In the genomic region with DNA sequence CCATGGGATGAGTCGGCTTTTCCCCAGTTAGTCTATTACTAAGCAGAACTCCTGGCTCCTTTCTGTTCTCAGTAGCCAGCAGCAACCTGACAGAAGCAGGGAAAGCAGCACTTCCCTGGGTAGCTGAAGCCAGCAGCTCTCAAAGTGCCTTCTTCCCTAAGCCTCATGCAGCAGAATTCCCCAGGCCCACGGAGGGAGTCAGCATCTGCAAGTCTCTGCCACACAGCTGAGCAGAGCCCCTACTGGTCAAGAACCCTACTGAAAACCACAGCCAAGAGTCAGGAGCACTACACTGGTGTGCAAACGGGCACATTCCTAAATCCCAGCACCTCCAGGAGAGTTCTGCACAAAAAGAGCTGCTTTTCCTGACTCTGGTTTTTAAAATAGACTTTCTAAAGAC, we compare ENCODE assay signal across 21 mouse cellular contexts. TPM values are rescaled to one million over a fixed set of nuclear protein-coding genes. Genes with fewer than 3 reads are reported as not detected.
DNase-seq lines count a peak whose midpoint lies in the region; ATAC-seq and TF ChIP-seq lines count a peak whose summit lies in the region.
"Had no signal": no experiment of that assay in that cellular context is flagged by ENCODE, and none has a peak within 500 bp of the region (broad histone marks: within the 10 kb centered on the region; RNA-seq: fewer than 3 reads in every experiment).

No protein-coding gene starts in this region.

- no peak for DNase-seq in embryonic facial prominence, embryonic 10.5 days (ENCODE audit: low spot score)
- DNase-seq in midbrain, embryonic 11.5 days (ENCODE audit: low spot score, missing footprints): peak; percentile 69
- DNase-seq in layer of hippocampus, postnatal 36 days: no peak
- DNase-seq in left cerebral cortex, adult 11 months (ENCODE audit: low spot score): no peak
- DNase-seq: adrenal gland, adult 2 months; cerebellum, adult 8-10 months; gastrocnemius, postnatal 36 days; kidney, adult 18-20 months; lung, adult 18-20 months; spleen, adult 18-20 months; thymus, postnatal 14 days had no signal

- no peak for ATAC-seq in embryonic facial prominence, embryonic 13.5 days (ENCODE audit: insufficient number of reproducible peaks, insufficient read depth, low FRiP score, low TSS enrichment, low read depth)
- ATAC-seq in intestine, postnatal 0 days: no peak
- ATAC-seq in intestine, embryonic 16.5 days: no peak
- no peak for ATAC-seq in midbrain, embryonic 11.5 days (ENCODE audit: low FRiP score)
- no peak for ATAC-seq in midbrain, embryonic 15.5 days (replicated peaks)
- ATAC-seq: forebrain, embryonic 16.5 days had no signal

- H3K36me3 ChIP-seq in embryonic facial prominence, embryonic 13.5 days: peaks cover 22% of the 10 kb centered on the region
- H3K36me3 ChIP-seq in embryonic facial prominence, embryonic 10.5 days (replicated peaks): peaks cover 51% of the 10 kb centered on the region
- peaks cover 13% of the 10 kb centered on the region; the same call in 1 of the 2 replicates for H3K36me3 ChIP-seq in intestine, postnatal 0 days (ENCODE audit: control insufficient read depth, insufficient read depth)
- 0 out of 2 replicates have a peak, but pooled peaks cover 4% of the 10 kb centered on the region for H3K36me3 ChIP-seq in intestine, embryonic 16.5 days (ENCODE audit: control insufficient read depth, insufficient read depth, low read length)
- H3K36me3 ChIP-seq in midbrain, embryonic 11.5 days (ENCODE audit: control insufficient read depth, insufficient read depth, low read length): no peaks in the 10 kb centered on the region
- no peaks in the 10 kb centered on the region for H3K36me3 ChIP-seq in midbrain, embryonic 15.5 days (replicated peaks)
- H3K36me3 ChIP-seq: stomach, embryonic 15.5 days had no signal

- H3K9me3 ChIP-seq in embryonic facial prominence, embryonic 13.5 days: no peaks in the 10 kb centered on the region
- no peaks in the 10 kb centered on the region for H3K9me3 ChIP-seq in embryonic facial prominence, embryonic 10.5 days
- no peaks in the 10 kb centered on the region for H3K9me3 ChIP-seq in intestine, postnatal 0 days (ENCODE audit: control insufficient read depth)
- no peaks in the 10 kb centered on the region; the same call in 1 of the 2 replicates for H3K9me3 ChIP-seq in intestine, embryonic 16.5 days (ENCODE audit: control insufficient read depth, low read length)
- no peaks in the 10 kb centered on the region for H3K9me3 ChIP-seq in midbrain, embryonic 11.5 days (ENCODE audit: control insufficient read depth, low read length)
- H3K9me3 ChIP-seq in midbrain, embryonic 15.5 days: no peaks in the 10 kb centered on the region
- H3K9me3 ChIP-seq: heart, embryonic 15.5 days; limb, embryonic 13.5 days; stomach, embryonic 15.5 days had no signal

- WGBS in embryonic facial prominence, embryonic 13.5 days: 56% methylated on average over 3 of the region's 3 CpGs
- WGBS in embryonic facial prominence, embryonic 10.5 days: 50% methylated on average over 3 of the region's 3 CpGs
- WGBS in intestine, postnatal 0 days: 61% methylated on average over 3 of the region's 3 CpGs
- 51% methylated on average over 3 of the region's 3 CpGs for WGBS in intestine, embryonic 16.5 days
- 51% methylated on average over 3 of the region's 3 CpGs for WGBS in midbrain, embryonic 11.5 days
- 48% methylated on average over 3 of the region's 3 CpGs for whole genome bisulfite sequencing in midbrain, embryonic 15.5 days

- no peak overlapping the region for H3K9ac ChIP-seq in embryonic facial prominence, embryonic 13.5 days
- H3K9ac ChIP-seq in intestine, postnatal 0 days (ENCODE audit: low read depth, low read length): no peak overlapping the region
- H3K9ac ChIP-seq in intestine, embryonic 16.5 days (ENCODE audit: low read depth, low read length): no peak overlapping the region
- H3K9ac ChIP-seq in midbrain, embryonic 11.5 days (ENCODE audit: low read length): no peak overlapping the region
- H3K9ac ChIP-seq in midbrain, embryonic 15.5 days: no peak overlapping the region
- H3K9ac ChIP-seq: heart, embryonic 15.5 days; hindbrain, embryonic 14.5 days; limb, embryonic 13.5 days; stomach, embryonic 15.5 days had no signal

- H3K4me2 ChIP-seq in embryonic facial prominence, embryonic 13.5 days: no peak overlapping the region
- no peak overlapping the region for H3K4me2 ChIP-seq in intestine, postnatal 0 days (replicated peaks; ENCODE audit: low read depth)
- H3K4me2 ChIP-seq in intestine, embryonic 16.5 days (ENCODE audit: low read depth, low read length): no peak overlapping the region
- no peak overlapping the region for H3K4me2 ChIP-seq in midbrain, embryonic 11.5 days
- H3K4me2 ChIP-seq in midbrain, embryonic 15.5 days: no peak overlapping the region
- H3K4me2 ChIP-seq: heart, embryonic 15.5 days; hindbrain, embryonic 14.5 days; limb, embryonic 13.5 days; stomach, embryonic 15.5 days had no signal

- peak; percentile 47 for TF ChIP-seq CTCF in intestine, postnatal 0 days (IDR thresholded peaks at IDR 0.05; ENCODE audit: low read depth)

- H3K27me3 ChIP-seq in embryonic facial prominence, embryonic 13.5 days: no peaks in the 10 kb centered on the region
- H3K27me3 ChIP-seq in embryonic facial prominence, embryonic 10.5 days (replicated peaks; ENCODE audit: low read depth, poor library complexity, severe bottlenecking): no peaks in the 10 kb centered on the region
- no peaks in the 10 kb centered on the region for H3K27me3 ChIP-seq in intestine, postnatal 0 days (replicated peaks; ENCODE audit: control insufficient read depth, insufficient read depth, low read length)
- H3K27me3 ChIP-seq in intestine, embryonic 16.5 days (replicated peaks; ENCODE audit: control insufficient read depth, insufficient read depth, low read length): no peaks in the 10 kb centered on the region
- H3K27me3 ChIP-seq in midbrain, embryonic 11.5 days (ENCODE audit: control insufficient read depth, insufficient read depth, low read length): no peaks in the 10 kb centered on the region
- no peaks in the 10 kb centered on the region for H3K27me3 ChIP-seq in midbrain, embryonic 15.5 days (replicated peaks)
- H3K27me3 ChIP-seq: heart, embryonic 15.5 days; limb, embryonic 13.5 days; stomach, embryonic 15.5 days had no signal

- H3K4me3 ChIP-seq in embryonic facial prominence, embryonic 13.5 days: no peak overlapping the region
- H3K4me3 ChIP-seq in embryonic facial prominence, embryonic 10.5 days: no peak overlapping the region
- H3K4me3 ChIP-seq in intestine, postnatal 0 days (ENCODE audit: low read depth, low read length): no peak overlapping the region
- no peak overlapping the region for H3K4me3 ChIP-seq in intestine, embryonic 16.5 days (ENCODE audit: low read length)
- no peak overlapping the region for H3K4me3 ChIP-seq in midbrain, embryonic 11.5 days (ENCODE audit: low read depth, low read length)
- no peak overlapping the region for H3K4me3 ChIP-seq in midbrain, embryonic 15.5 days
- H3K4me3 ChIP-seq: erythroblast, embryonic 14.5 days; heart, embryonic 15.5 days; limb, embryonic 13.5 days; stomach, embryonic 15.5 days had no signal

- H3K4me1 ChIP-seq in embryonic facial prominence, embryonic 13.5 days: peaks cover 7% of the 10 kb centered on the region; the same call in 1 of the 2 replicates
- H3K4me1 ChIP-seq in embryonic facial prominence, embryonic 10.5 days: no peaks in the 10 kb centered on the region
- no peaks in the 10 kb centered on the region for H3K4me1 ChIP-seq in intestine, postnatal 0 days (replicated peaks; ENCODE audit: control insufficient read depth, insufficient read depth, low read length)
- H3K4me1 ChIP-seq in intestine, embryonic 16.5 days (ENCODE audit: control insufficient read depth, insufficient read depth, low read length): no peaks in the 10 kb centered on the region
- no peaks in the 10 kb centered on the region for H3K4me1 ChIP-seq in midbrain, embryonic 11.5 days (ENCODE audit: control insufficient read depth, insufficient read depth, low read length)
- H3K4me1 ChIP-seq in midbrain, embryonic 15.5 days: no peaks in the 10 kb centered on the region
- H3K4me1 ChIP-seq: stomach, embryonic 15.5 days had no signal

- 0 out of 2 replicates have a peak overlapping the region, but pooled peaks have one; percentile 8 for H3K27ac ChIP-seq in embryonic facial prominence, embryonic 13.5 days
- H3K27ac ChIP-seq in embryonic facial prominence, embryonic 10.5 days (replicated peaks): no peak overlapping the region
- no peak overlapping the region for H3K27ac ChIP-seq in intestine, postnatal 0 days (ENCODE audit: low read depth, low read length)
- H3K27ac ChIP-seq in intestine, embryonic 16.5 days (ENCODE audit: low read length): no peak overlapping the region
- no peak overlapping the region for H3K27ac ChIP-seq in midbrain, embryonic 11.5 days (ENCODE audit: low read depth, low read length)
- no peak overlapping the region for H3K27ac ChIP-seq in midbrain, embryonic 15.5 days
- H3K27ac ChIP-seq: heart, embryonic 15.5 days; hindbrain, embryonic 14.5 days; limb, embryonic 13.5 days; stomach, embryonic 15.5 days had no signal

RNA-seq across cellular contexts. Expression of a gene that starts 17.3 kb away (rescaled TPM):
- 37.8 and 40.4 TPM in 2 replicates for polyA plus RNA-seq in embryonic facial prominence, embryonic 13.5 days (2015; fragmentation: Nextera tagmentation; extraction: Ambion mirVana)
- 34.4 and 37.7 TPM in 2 replicates for polyA plus RNA-seq in embryonic facial prominence, embryonic 10.5 days (2016; fragmentation: Nextera tagmentation; extraction: Ambion mirVana)
- polyA plus RNA-seq in intestine, postnatal 0 days (2015; fragmentation: Nextera tagmentation; extraction: Ambion mirVana): 13.8 and 15.7 TPM in 2 replicates
- 21.7 and 22.8 TPM in 2 replicates for polyA plus RNA-seq in intestine, embryonic 16.5 days (2015; fragmentation: Nextera tagmentation; extraction: Ambion mirVana)
- 36.9 and 37.8 TPM in 2 replicates for polyA plus RNA-seq in midbrain, embryonic 11.5 days (2014; fragmentation: Nextera tagmentation; extraction: Ambion mirVana)
- polyA plus RNA-seq in midbrain, embryonic 15.5 days (2015; fragmentation: Nextera tagmentation; extraction: Ambion mirVana): 38.7 and 40.5 TPM in 2 replicates
- total RNA-seq in layer of hippocampus, postnatal 36 days (2021): 10 to 100 TPM; 33.3 to 35.6 TPM

RNA-seq across cellular contexts. Expression of a gene that starts 38.6 kb away (rescaled TPM):
- 34.6 and 37.8 TPM in 2 replicates for polyA plus RNA-seq in embryonic facial prominence, embryonic 13.5 days (2015; fragmentation: Nextera tagmentation; extraction: Ambion mirVana)
- 37.8 and 38.3 TPM in 2 replicates for polyA plus RNA-seq in embryonic facial prominence, embryonic 10.5 days (2016; fragmentation: Nextera tagmentation; extraction: Ambion mirVana)
- 81.9 and 85.3 TPM in 2 replicates for polyA plus RNA-seq in intestine, postnatal 0 days (2015; fragmentation: Nextera tagmentation; extraction: Ambion mirVana)
- 48.5 and 49.5 TPM in 2 replicates for polyA plus RNA-seq in intestine, embryonic 16.5 days (2015; fragmentation: Nextera tagmentation; extraction: Ambion mirVana)
- 43.2 and 46.5 TPM in 2 replicates for polyA plus RNA-seq in midbrain, embryonic 11.5 days (2014; fragmentation: Nextera tagmentation; extraction: Ambion mirVana)
- 63.0 and 64.5 TPM in 2 replicates for polyA plus RNA-seq in midbrain, embryonic 15.5 days (2015; fragmentation: Nextera tagmentation; extraction: Ambion mirVana)
- total RNA-seq in layer of hippocampus, postnatal 36 days (2021): 10 to 100 TPM; 27.6 to 30.7 TPM
